Mouse (Mus musculus): ENCODE measurements at regions not wholly inside any gene's neighbourhood (a gene's known extent, or its start where the extent isn't known, plus 50 kb on each side); places are given as distances from the start of the nearest gene placed in this dataset.

DNA sequence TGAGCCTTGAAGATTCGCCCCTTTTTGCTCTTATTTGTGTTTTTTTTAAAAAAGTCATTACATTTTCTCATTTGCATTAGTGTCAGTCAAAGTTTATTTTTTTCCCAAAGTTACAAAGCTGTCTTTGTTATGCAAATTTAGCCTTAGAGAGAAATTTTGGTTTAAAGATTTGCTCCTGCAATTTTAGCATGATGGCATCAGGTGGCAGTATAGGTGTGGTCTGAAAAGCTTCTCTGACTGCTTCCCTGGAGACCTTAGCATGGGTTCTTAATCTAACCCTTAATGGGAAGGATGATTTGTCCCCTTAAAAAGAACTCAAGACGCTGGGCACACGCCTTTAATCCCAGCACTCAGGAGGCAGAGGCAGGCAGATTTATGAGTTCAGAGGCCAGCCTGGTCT, 451.2 kb downstream of the Slc4a3 start:
- TF ChIP-seq MAFK (IDR thresholded peaks at IDR 0.05; ENCODE audit: insufficient read depth, low read depth, low read length), result no peak
- no peak for TF ChIP-seq ZC3H11A (IDR thresholded peaks at IDR 0.05; ENCODE audit: borderline replicate concordance, low read depth, low read length)
- TF ChIP-seq ZNF384 (IDR thresholded peaks at IDR 0.05; ENCODE audit: low read depth, low read length), result no peak
- TF ChIP-seq CHD2 (IDR thresholded peaks at IDR 0.05; ENCODE audit: low read depth, low read length), result no peak

Data from ES-E14 (cell line).